Mouse (Mus musculus): ENCODE results near the gene Nav2.

- TF ChIP-seq CTCF (IDR thresholded peaks at IDR 0.05; ENCODE audit: low read depth) (no peak), EP300 (optimal IDR thresholded peaks at IDR 0.05) (no peak)
These were observed 512.7 kb downstream of the Nav2 start for GRCm38 (mm10) chr7:49421261-49421660.
